12 mouse cellular contexts compared by ENCODE assay signal in genomic region chr8:53164017-53164416, GRCm38 (mm10).
"Had no signal": no experiment of that assay in that cellular context is flagged by ENCODE, and none has a peak within 500 bp of the region (broad histone marks: within the 10 kb centered on the region; RNA-seq: fewer than 3 reads in every experiment).

No protein-coding gene starts in this region.

- H3K4me1 ChIP-seq: liver, embryonic 13.5 days; lung, embryonic 15.5 days; midbrain, embryonic 13.5 days; neural tube, embryonic 15.5 days had no signal

- H3K9ac ChIP-seq: liver, embryonic 13.5 days; liver, postnatal 0 days; lung, embryonic 15.5 days; midbrain, embryonic 13.5 days; neural tube, embryonic 15.5 days had no signal

- H3K36me3 ChIP-seq: liver, embryonic 13.5 days; lung, embryonic 15.5 days; midbrain, embryonic 13.5 days; neural tube, embryonic 15.5 days had no signal

- H3K27ac ChIP-seq: liver, embryonic 13.5 days; lung, embryonic 15.5 days; macrophage; midbrain, embryonic 13.5 days; neural tube, embryonic 15.5 days had no signal

- ATAC-seq: liver, postnatal 0 days; midbrain, embryonic 13.5 days had no signal

- H3K4me3 ChIP-seq: liver, embryonic 13.5 days; lung, embryonic 15.5 days; midbrain, embryonic 13.5 days; neural tube, embryonic 15.5 days had no signal

- DNase-seq: kidney, postnatal 14 days; liver; liver, embryonic 13.5 days; liver, postnatal 0 days; lung, postnatal 14 days; right cerebral cortex, adult 18-20 months; right cerebral cortex, postnatal 25 days; thymus, postnatal 36 days had no signal

- H3K27me3 ChIP-seq: liver, embryonic 13.5 days; lung, embryonic 15.5 days; midbrain, embryonic 13.5 days; neural tube, embryonic 15.5 days had no signal

- H3K9me3 ChIP-seq: liver, embryonic 13.5 days; lung, embryonic 15.5 days; midbrain, embryonic 13.5 days; neural tube, embryonic 15.5 days had no signal

- H3K4me2 ChIP-seq: liver, embryonic 13.5 days; lung, embryonic 15.5 days; midbrain, embryonic 13.5 days; neural tube, embryonic 15.5 days had no signal
